Mouse (Mus musculus) heart, postnatal 0 days (tissue): ENCODE data around the gene Icmt.

Source experiments
- CTCF ChIP-seq: IDR thresholded peaks from 2 replicates; pipeline ENCODE4 v1.5.1; 2016; ENCODE audit warnings: antibody characterized with exemption, control low read depth, low read depth
- EP300 ChIP-seq: IDR thresholded peaks from 2 replicates; pipeline ENCODE4 v1.6.1; 2016; ENCODE audit warnings: antibody characterized with exemption, low read depth

DNA sequence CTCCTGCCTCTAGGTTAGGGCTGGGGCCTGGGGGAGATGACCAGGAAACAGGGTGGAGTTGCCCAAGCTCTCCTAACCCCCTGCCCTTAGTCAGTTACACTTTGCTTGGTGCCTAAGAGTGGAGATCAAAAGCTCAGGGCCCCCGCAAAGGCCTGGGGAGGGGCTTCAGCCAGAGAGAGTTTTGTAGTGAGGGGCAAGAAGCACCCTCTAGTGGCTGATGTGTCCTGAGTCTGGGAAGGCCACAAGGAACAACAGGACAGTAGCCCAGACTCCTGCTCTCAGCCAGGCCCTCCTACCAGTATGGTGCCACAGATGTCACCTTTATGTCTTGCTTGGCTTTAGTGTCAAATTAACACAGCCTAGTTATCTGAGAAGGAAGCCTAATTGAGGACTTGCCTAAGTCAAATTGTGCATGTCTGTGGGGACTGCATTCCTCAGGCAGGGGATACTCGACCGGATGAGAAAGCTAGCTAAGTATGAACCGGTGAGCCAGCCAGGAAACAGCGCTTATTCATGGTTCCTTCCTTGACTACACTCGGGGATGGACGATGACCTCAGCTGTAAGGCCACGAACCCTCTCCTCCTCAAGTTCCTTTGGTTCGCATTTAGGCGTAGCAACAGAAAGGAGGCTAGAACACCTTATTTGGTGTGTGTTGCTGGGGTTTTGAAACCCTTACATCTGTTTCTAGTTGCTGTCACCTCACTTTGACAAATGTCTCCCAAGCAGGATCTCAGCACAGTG is 2.7 kb upstream of the Icmt start:
- TF ChIP-seq CTCF (peak; percentile 19; the same call in 1 of the 2 replicates), EP300 (no peak)
